Mouse (Mus musculus) monocyte, adult 59 days (primary cell): Measurements from ENCODE around the gene Gzmf. TPM values are rescaled to one million over a fixed set of nuclear protein-coding genes. Genes with fewer than 3 reads are reported as not detected.

Source experiments
- total RNA-seq, 2 experiments: library from RNA; stranded (reverse); gene quantifications; one replicate each; pipeline ENCODE4 v1.2.4; 2023

The Gzmf gene
- not detected for total RNA-seq

GRCm38 (mm10) chr14:56211317-56211716 is at the start of gene Gzmf:
Gzmf (minus strand) TSS chr14:56211417.

GRCm38 (mm10) chr14:56234556-56234955 is 23.3 kb upstream of the Gzmf start, which contains the start of gene Gzmc:
Gzmc (minus strand) TSS chr14:56234656.

GRCm38 (mm10) chr14:56174499-56174898 is 36.7 kb downstream of the Gzmf start, which contains the start of gene Gzmn:
Gzmn (minus strand) TSS chr14:56174599.

GRCm38 (mm10) chr14:56159479-56159878 is 51.7 kb downstream of the Gzmf start, which contains the start of gene Gzmg:
Gzmg (minus strand) TSS chr14:56159579.

Other genes with a start within 250 kb of the Gzmf start
- not detected for gene Mcpt1, start 193.4 kb downstream of the Gzmf start, total RNA-seq
- gene Mcpt9, start 180.9 kb downstream of the Gzmf start, total RNA-seq, result not detected
- gene Mcpt2, start 169.4 kb downstream of the Gzmf start, total RNA-seq, result under 1 TPM; 0.47 to 0.67 TPM
- gene Mcpt4, start 149.1 kb downstream of the Gzmf start, total RNA-seq, result not detected
- 1 to 10 TPM; 3.7 to 5.8 TPM for gene Mcpt8, start 126.1 kb downstream of the Gzmf start, total RNA-seq
- 1 to 10 TPM; 2.3 to 3.0 TPM for gene Ctsg, start 108.8 kb downstream of the Gzmf start, total RNA-seq
- not detected for gene Gzme, start 90.8 kb downstream of the Gzmf start, total RNA-seq
- not detected for gene Gzmd, start 78.8 kb downstream of the Gzmf start, total RNA-seq
- gene Gzmg, start 51.8 kb downstream of the Gzmf start, total RNA-seq, result not detected
- not detected for gene Gzmn, start 36.8 kb downstream of the Gzmf start, total RNA-seq
- not detected for gene Gzmc, start 23.2 kb upstream of the Gzmf start, total RNA-seq
- gene Gzmb, start 50.8 kb upstream of the Gzmf start, total RNA-seq, result under 1 TPM in 1 of 2 experiments, not detected in 1; 0.34 TPM
- gene Atp12a, start 153.7 kb upstream of the Gzmf start, total RNA-seq, result not detected
- 1 to 10 TPM in 1 of 2 experiments, under 1 TPM in 1; 0.52 to 1.1 TPM for gene Rnf17, start 191.2 kb upstream of the Gzmf start, total RNA-seq